Mouse (Mus musculus): Measurements from ENCODE around the gene Thegl. TPM values are rescaled to one million over a fixed set of nuclear protein-coding genes. Genes with fewer than 3 reads are reported as not detected.

Gene Thegl
- total RNA-seq, 1 experiment from 2014 or later, result not detected

Other genes with a start within 250 kb of the Thegl start
- 24.6 to 38.8 TPM (median 37.2 TPM) in 3 replicates for gene Aasdh, start 110.5 kb upstream of the Thegl start, total RNA-seq (2017)
- 99.4 to 104 TPM (median 104 TPM) in 3 replicates for gene Paics, start 64.7 kb upstream of the Thegl start, total RNA-seq (2017)
- 18.7 to 32.1 TPM (median 29.8 TPM) in 3 replicates for gene Ppat, start 64.4 kb upstream of the Thegl start, total RNA-seq (2017)
- 88.8 to 168 TPM (median 138 TPM) in 3 replicates for gene Srp72, start 41.3 kb upstream of the Thegl start, total RNA-seq (2017)
- gene Arl9, start 12.0 kb upstream of the Thegl start, total RNA-seq (2017), result not detected in 3 replicates
- 29.6 to 53.4 TPM (median 30.5 TPM) in 3 replicates for gene Hopx, start 99.1 kb downstream of the Thegl start, total RNA-seq (2017)
- not detected in 3 replicates for gene Spink2, start 195.4 kb downstream of the Thegl start, total RNA-seq (2017)
- gene Rest, start 249.5 kb downstream of the Thegl start, total RNA-seq (2017), result 39.7 to 45.8 TPM (median 40.3 TPM) in 3 replicates